8 mouse cellular contexts compared by ENCODE assay signal in genomic region chr3:122483066-122483782, GRCm38 (mm10).
DNase-seq lines count a peak whose midpoint lies in the region; ATAC-seq and TF ChIP-seq lines count a peak whose summit lies in the region.

No protein-coding gene starts in this region.

- H3K4me2 ChIP-seq in embryonic facial prominence, embryonic 12.5 days (replicated peaks) = peak overlapping the region; percentile 5; the same call in 1 of the 2 replicates
- H3K4me2 ChIP-seq in heart, embryonic 12.5 days = peak overlapping the region; percentile 47

- 20% methylated on average over 14 of the region's 14 CpGs for WGBS in embryonic facial prominence, embryonic 12.5 days
- WGBS in heart, embryonic 12.5 days = 20% methylated on average over 14 of the region's 14 CpGs
- WGBS in thymus, adult 2 months = 82% methylated on average over 14 of the region's 14 CpGs

- TF ChIP-seq CTCF in left cerebral cortex, adult 2 months (IDR thresholded peaks at IDR 0.05) = no peak
- TF ChIP-seq CTCF in thymus, adult 2 months (IDR thresholded peaks at IDR 0.05; ENCODE audit: borderline replicate concordance, control insufficient read depth, extremely low read depth, insufficient read depth, low read length, poor library complexity) = no peak

- H3K4me3 ChIP-seq in left cerebral cortex, adult 2 months = 0 out of 2 replicates have a peak overlapping the region, but pooled peaks have one; percentile 4
- no peak overlapping the region for H3K4me3 ChIP-seq in embryonic facial prominence, embryonic 12.5 days
- H3K4me3 ChIP-seq in heart, embryonic 12.5 days = no peak overlapping the region; the same call in 1 of the 2 replicates
- no peak overlapping the region for H3K4me3 ChIP-seq in thymus, adult 2 months (ENCODE audit: control insufficient read depth, insufficient read depth, low read length)

- H3K4me1 ChIP-seq in embryonic facial prominence, embryonic 12.5 days = peaks cover 43% of the 10 kb centered on the region
- H3K4me1 ChIP-seq in heart, embryonic 12.5 days (replicated peaks) = peaks cover 28% of the 10 kb centered on the region
- no peaks in the 10 kb centered on the region for H3K4me1 ChIP-seq in thymus, adult 2 months (replicated peaks; ENCODE audit: control insufficient read depth, insufficient read depth, low read length)

- no peak for DNase-seq in left cerebral cortex, adult 2 months (ENCODE audit: extremely low spot score in 1 of 2, low spot score in 2 of 2)
- no peak for DNase-seq in left cerebral cortex, adult 11 months (ENCODE audit: low spot score)
- DNase-seq in lung, postnatal 4 days = peak; percentile 30 to 61
- no peak for DNase-seq in ovary, adult 18-20 months (ENCODE audit: low spot score)
- no peak for DNase-seq in thymus, adult 2 months
- no peak for DNase-seq in layer of hippocampus, adult 9-11 months

- TF ChIP-seq POLR2A in thymus, adult 2 months (IDR thresholded peaks at IDR 0.05; ENCODE audit: control insufficient read depth, extremely low read depth, insufficient read depth, low read length, poor library complexity) = no peak

- intact Hi-C loops in left cerebral cortex, adult 2 months (cut with DNase I) = no loop called here

- H3K9me3 ChIP-seq in embryonic facial prominence, embryonic 12.5 days = no peaks in the 10 kb centered on the region
- no peaks in the 10 kb centered on the region for H3K9me3 ChIP-seq in heart, embryonic 12.5 days (replicated peaks)

- H3K27me3 ChIP-seq in embryonic facial prominence, embryonic 12.5 days = peaks cover 3% of the 10 kb centered on the region; the same call in 1 of the 2 replicates
- peaks cover 75% of the 10 kb centered on the region for H3K27me3 ChIP-seq in heart, embryonic 12.5 days (replicated peaks)
- H3K27me3 ChIP-seq in thymus, adult 2 months (ENCODE audit: control insufficient read depth, insufficient read depth, low read length) = no peaks in the 10 kb centered on the region

- H3K27ac ChIP-seq in left cerebral cortex, adult 2 months = peak overlapping the region; percentile 88
- H3K27ac ChIP-seq in embryonic facial prominence, embryonic 12.5 days = no peak overlapping the region
- H3K27ac ChIP-seq in heart, embryonic 12.5 days (ENCODE audit: poor library complexity, severe bottlenecking) = no peak overlapping the region
- no peak overlapping the region for H3K27ac ChIP-seq in thymus, adult 2 months (ENCODE audit: control insufficient read depth, insufficient read depth, low read length)

- no peak overlapping the region for H3K9ac ChIP-seq in embryonic facial prominence, embryonic 12.5 days
- H3K9ac ChIP-seq in heart, embryonic 12.5 days = no peak overlapping the region

- no peaks in the 10 kb centered on the region for H3K36me3 ChIP-seq in embryonic facial prominence, embryonic 12.5 days
- no peaks in the 10 kb centered on the region for H3K36me3 ChIP-seq in heart, embryonic 12.5 days
- H3K36me3 ChIP-seq in thymus, adult 2 months (ENCODE audit: control insufficient read depth, insufficient read depth, low read length) = no peaks in the 10 kb centered on the region

- ATAC-seq in embryonic facial prominence, embryonic 12.5 days (ENCODE audit: insufficient number of reproducible peaks, insufficient read depth, low FRiP score, low TSS enrichment) = no peak
- 0 out of 2 replicates have a peak, but pooled peaks have one; percentile 39 for ATAC-seq in heart, embryonic 12.5 days (ENCODE audit: insufficient number of reproducible peaks, low FRiP score)

Comparison
In these comparisons a context has a peak if more than half of its experiments do, and no peak if none do; other contexts are left out.
1. DNase-seq: peak in lung, postnatal 4 days (2 of 2); none in left cerebral cortex, adult 2 months (0 of 2), left cerebral cortex, adult 11 months (single experiment), ovary, adult 18-20 months (single experiment), thymus, adult 2 months (single experiment) and layer of hippocampus, adult 9-11 months (single experiment).